Mouse (Mus musculus): ENCODE results near the gene Negr1. TPM values are rescaled to one million over a fixed set of nuclear protein-coding genes. Genes with fewer than 3 reads are reported as not detected.

The Negr1 gene
- total RNA-seq, 2 experiments from 2014 or later: 0.56 TPM

DNA sequence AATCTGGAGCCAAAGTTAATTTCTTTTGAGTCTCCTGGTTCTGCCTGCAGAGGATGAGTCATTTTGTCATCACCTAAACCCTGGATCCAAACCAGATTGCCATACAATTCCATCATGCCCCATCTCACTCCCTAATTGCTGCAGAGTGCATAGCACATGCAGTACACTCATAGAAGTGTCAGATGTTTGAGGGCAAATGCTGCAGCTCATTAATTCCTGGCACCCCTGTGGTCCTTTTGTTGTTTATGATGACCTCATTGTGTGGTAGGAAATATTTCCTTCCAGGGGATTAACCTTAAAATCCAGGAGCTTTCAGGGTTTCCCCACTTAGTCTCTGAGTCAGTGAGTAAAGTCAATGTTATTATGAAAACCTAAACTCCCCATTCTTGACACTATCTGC, 229.6 kb downstream of the Negr1 start:
- no peak for DNase-seq
- TF ChIP-seq CTCF (IDR thresholded peaks at IDR 0.05): no peak
- H3K4me3 ChIP-seq: no peak overlapping the region
- no peak overlapping the region for H3K27ac ChIP-seq
- intact Hi-C loops (cut with DNase I): no loop called here

GRCm38 (mm10) chr3:156792743-156793142, 231.1 kb downstream of the Negr1 start:
- intact Hi-C loops (cut with DNase I): no loop called here
- Histone ChIP-seq H3K27ac (no peak overlapping the region), H3K4me3 (no peak overlapping the region)
- no peak for TF ChIP-seq CTCF (IDR thresholded peaks at IDR 0.05)
- no peak for DNase-seq

- H3K4me3 ChIP-seq: no peak overlapping the region
- intact Hi-C loops (cut with DNase I): no loop called here
- DNase-seq: no peak
- no peak overlapping the region for H3K27ac ChIP-seq
- TF ChIP-seq CTCF (IDR thresholded peaks at IDR 0.05): no peak
Observed at GRCm38 (mm10) chr3:156794091-156794490, 232.5 kb downstream of the Negr1 start.

GRCm38 (mm10) chr3:156794610-156795009, 233.0 kb downstream of the Negr1 start:
- TF ChIP-seq CTCF (IDR thresholded peaks at IDR 0.05): no peak
- intact Hi-C loops (cut with DNase I): no loop called here

GRCm38 (mm10) chr3:156796061-156796691, 234.6 kb downstream of the Negr1 start:
- intact Hi-C loops (cut with DNase I): no loop called here
- Histone ChIP-seq H3K27ac (no peak overlapping the region), H3K4me3 (no peak overlapping the region)
- DNase-seq: no peak
- TF ChIP-seq CTCF (IDR thresholded peaks at IDR 0.05): no peak

More at GRCm38 (mm10) chr3:156794610-156795009, 233.0 kb downstream of the Negr1 start:
- Histone ChIP-seq H3K4me3 (no peak overlapping the region), H3K27ac (no peak overlapping the region)
- no peak for DNase-seq

DNA sequence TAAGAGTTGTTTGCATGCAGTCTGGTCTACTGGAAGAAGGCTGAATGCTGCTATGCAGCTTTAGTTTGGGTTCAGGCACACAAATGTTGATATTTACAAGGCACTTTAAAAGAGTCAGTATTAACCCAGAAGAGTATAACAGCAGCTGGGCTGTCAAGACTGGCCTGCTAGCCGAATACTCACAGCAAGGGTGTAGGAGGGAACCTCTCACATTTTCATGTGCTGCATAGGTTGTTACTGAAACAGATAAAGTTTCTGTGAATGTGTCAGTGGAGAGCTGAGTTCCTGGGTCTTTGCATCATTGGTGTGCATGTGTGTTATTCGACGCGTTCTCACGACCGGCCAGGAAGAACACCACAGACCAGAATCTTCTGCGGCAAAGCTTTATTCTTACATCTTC, 237.6 kb downstream of the Negr1 start:
- intact Hi-C loops (cut with DNase I): no loop called here
- TF ChIP-seq CTCF (IDR thresholded peaks at IDR 0.05): no peak
- no peak for DNase-seq
- H3K27ac ChIP-seq: no peak overlapping the region
- no peak overlapping the region for H3K4me3 ChIP-seq

- intact Hi-C loops (cut with DNase I): no loop called here
- H3K4me3 ChIP-seq: no peak overlapping the region
- TF ChIP-seq CTCF (IDR thresholded peaks at IDR 0.05): no peak
- no peak for DNase-seq
- no peak overlapping the region for H3K27ac ChIP-seq
Observed at GRCm38 (mm10) chr3:156809836-156810235, 248.2 kb downstream of the Negr1 start.

DNA sequence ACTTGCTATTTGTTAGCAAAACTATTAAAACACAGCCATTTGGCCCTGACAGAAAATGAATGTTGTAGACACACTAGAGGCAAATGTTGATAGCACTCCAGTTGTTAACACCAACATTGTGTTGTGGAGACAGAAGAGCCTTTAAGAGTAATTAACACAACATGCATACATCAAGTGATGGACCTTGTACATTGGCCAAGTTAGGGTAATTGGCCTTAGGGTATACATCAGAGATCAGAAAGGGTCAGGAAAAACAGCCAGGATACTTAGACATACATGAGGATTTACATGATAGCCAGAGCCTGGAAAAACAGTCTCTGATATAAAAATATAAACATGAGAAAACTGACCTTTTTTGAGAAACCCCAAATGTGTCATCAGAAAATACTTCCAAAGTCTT, 255.3 kb downstream of the Negr1 start:
- Histone ChIP-seq H3K27ac (no peak overlapping the region), H3K4me3 (no peak overlapping the region)
- DNase-seq: no peak
- intact Hi-C loops (cut with DNase I): no loop called here
- no peak for TF ChIP-seq CTCF (IDR thresholded peaks at IDR 0.05)

- Histone ChIP-seq H3K4me3 (no peak overlapping the region), H3K27ac (no peak overlapping the region)
- no peak for TF ChIP-seq CTCF (IDR thresholded peaks at IDR 0.05)
- DNase-seq: no peak
- intact Hi-C loops (cut with DNase I): no loop called here
Observed at GRCm38 (mm10) chr3:156817452-156817851, 255.9 kb downstream of the Negr1 start.

- intact Hi-C loops (cut with DNase I): no loop called here
- Histone ChIP-seq H3K4me3 (no peak overlapping the region), H3K27ac (no peak overlapping the region)
- no peak for TF ChIP-seq CTCF (IDR thresholded peaks at IDR 0.05)
- no peak for DNase-seq
Observed at GRCm38 (mm10) chr3:156823039-156823438, 261.4 kb downstream of the Negr1 start.

GRCm38 (mm10) chr3:156833920-156834319, 272.3 kb downstream of the Negr1 start:
- intact Hi-C loops (cut with DNase I): no loop called here
- DNase-seq: no peak
- Histone ChIP-seq H3K27ac (no peak overlapping the region), H3K4me3 (no peak overlapping the region)
- no peak for TF ChIP-seq CTCF (IDR thresholded peaks at IDR 0.05)

GRCm38 (mm10) chr3:156838550-156838949, 277.0 kb downstream of the Negr1 start:
- H3K4me3 ChIP-seq: no peak overlapping the region
- H3K27ac ChIP-seq: no peak overlapping the region
- DNase-seq: no peak
- intact Hi-C loops (cut with DNase I): no loop called here
- no peak for TF ChIP-seq CTCF (IDR thresholded peaks at IDR 0.05)

GRCm38 (mm10) chr3:156848385-156848784, 286.8 kb downstream of the Negr1 start:
- no peak for DNase-seq
- Histone ChIP-seq H3K4me3 (no peak overlapping the region), H3K27ac (no peak overlapping the region)
- no peak for TF ChIP-seq CTCF (IDR thresholded peaks at IDR 0.05)
- intact Hi-C loops (cut with DNase I): no loop called here

DNA sequence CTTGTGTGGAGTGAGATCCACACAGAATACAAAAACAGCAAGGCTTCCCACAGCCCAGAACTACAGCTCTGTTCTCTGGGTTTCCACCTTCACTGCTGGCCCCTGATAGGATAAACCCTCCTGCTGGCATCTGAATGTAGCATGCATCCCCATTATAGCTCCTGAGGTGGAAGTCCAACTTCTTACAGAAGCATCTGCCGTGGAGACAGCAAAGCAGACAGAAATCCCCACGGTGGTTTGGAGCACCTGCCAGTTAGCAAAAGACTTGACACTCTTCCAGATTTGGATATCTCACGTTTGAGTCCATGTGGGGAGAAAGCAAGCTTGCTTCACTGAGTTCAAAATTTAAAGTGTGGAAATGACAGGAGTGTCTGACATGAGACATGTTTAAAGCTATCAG, 290.3 kb downstream of the Negr1 start:
- DNase-seq: no peak
- Histone ChIP-seq H3K27ac (no peak overlapping the region), H3K4me3 (no peak overlapping the region)
- intact Hi-C loops (cut with DNase I): no loop called here
- no peak for TF ChIP-seq CTCF (IDR thresholded peaks at IDR 0.05)

Measured in gastrocnemius, adult 2 months (tissue).